Mouse (Mus musculus): Measurements from ENCODE around the gene Hist1h2ak. TPM values are rescaled to one million over a fixed set of nuclear protein-coding genes. Genes with fewer than 3 reads are reported as not detected.
"Not testable (repeated sequence)": the region's sequence is repeated elsewhere in the genome, so short reads cannot be mapped to it uniquely, and the experiment has no call there.

The Hist1h2ak gene
- polyA plus RNA-seq, 1 experiment from 2014 or later = not detected

- H3K27me3 ChIP-seq = no peaks in the 10 kb centered on the region
- ChIA-PET POLR2A (interaction anchor here (0.9 kb wide), 1 partner anchor 31 kb away, joined by 4 read pairs; the partner anchor contains the start of genes Hist1h2ak and Hist1h2bn), CTCF (no interaction called here)
- in situ Hi-C loops (cut with MboI; ENCODE audit: low pct_unique_long_range_greater_than_20kb) = loop anchor here (25.0 kb wide), 1 partner anchor 1978 kb away; the partner anchor contains the start of genes Hist1h1a, Hist1h2ab, Hist1h3a and Hist1h3b
- TF ChIP-seq CTCF (IDR thresholded peaks at IDR 0.05) = no peak
- no peak for DNase-seq (ENCODE audit: low read depth, low spot score)
- no peak for ATAC-seq
These were observed 30.7 kb upstream of the Hist1h2ak start for GRCm38 (mm10) chr13:21784311-21784710.

GRCm38 (mm10) chr13:21783734-21784161 is 30.1 kb upstream of the Hist1h2ak start:
- in situ Hi-C loops (cut with MboI; ENCODE audit: low pct_unique_long_range_greater_than_20kb) = loop anchor here (25.0 kb wide), 1 partner anchor 1979 kb away; the partner anchor contains the start of genes Hist1h1a, Hist1h2ab, Hist1h3a and Hist1h3b
- no peak for ATAC-seq
- no peak for DNase-seq (ENCODE audit: low read depth, low spot score)
- no peaks in the 10 kb centered on the region for H3K27me3 ChIP-seq
- no peak for TF ChIP-seq CTCF (IDR thresholded peaks at IDR 0.05)
- CTCF ChIA-PET = no interaction called here
- POLR2A ChIA-PET = interaction anchor here (0.9 kb wide), 1 partner anchor 30 kb away, joined by 4 read pairs; the partner anchor contains the start of genes Hist1h2ak and Hist1h2bn

- peak; percentile 46 for ATAC-seq
- no peak for TF ChIP-seq CTCF (IDR thresholded peaks at IDR 0.05)
- in situ Hi-C loops (cut with MboI; ENCODE audit: low pct_unique_long_range_greater_than_20kb) = loop anchor here (25.0 kb wide), 1 partner anchor 1979 kb away; the partner anchor contains the start of genes Hist1h1a, Hist1h2ab, Hist1h3a and Hist1h3b
- peak; percentile 82 for DNase-seq (ENCODE audit: low read depth, low spot score)
- H3K27me3 ChIP-seq = no peaks in the 10 kb centered on the region
- CTCF ChIA-PET = no interaction called here
- POLR2A ChIA-PET = no interaction called here
These were observed 29.6 kb upstream of the Hist1h2ak start, which contains the start of gene Hist1h3i for GRCm38 (mm10) chr13:21783255-21783617. TSS of gene Hist1h3i (minus strand) at chr13:21783370.

GRCm38 (mm10) chr13:21782361-21783254 is 29.0 kb upstream of the Hist1h2ak start:
- ATAC-seq; CTCF ChIA-PET; DNase-seq (ENCODE audit: low read depth, low spot score); H3K27me3 ChIP-seq: not testable (repeated sequence)
- in situ Hi-C loops (cut with MboI; ENCODE audit: low pct_unique_long_range_greater_than_20kb) = loop anchor here (25.0 kb wide), 1 partner anchor 1980 kb away; the partner anchor contains the start of genes Hist1h1a, Hist1h2ab, Hist1h3a and Hist1h3b
- POLR2A ChIA-PET = interaction anchor here (0.6 kb wide), 1 partner anchor 1804 kb away, joined by 3 read pairs; no protein-coding TSS in a partner anchor

GRCm38 (mm10) chr13:21781639-21782038 is 28.0 kb upstream of the Hist1h2ak start:
- DNase-seq (ENCODE audit: low read depth, low spot score) = no peak
- H3K27me3 ChIP-seq = no peaks in the 10 kb centered on the region
- ChIA-PET POLR2A (interaction anchor here (2.7 kb wide), 1 partner anchor 29 kb away, joined by 8 read pairs; the partner anchor contains the start of genes Hist1h2ak and Hist1h2bn), CTCF (no interaction called here)
- no peak for ATAC-seq
- in situ Hi-C loops (cut with MboI; ENCODE audit: low pct_unique_long_range_greater_than_20kb) = loop anchor here (25.0 kb wide), 1 partner anchor 1981 kb away; the partner anchor contains the start of genes Hist1h1a, Hist1h2ab, Hist1h3a and Hist1h3b
- no peak for TF ChIP-seq CTCF (IDR thresholded peaks at IDR 0.05)

- H3K27me3 ChIP-seq = no peaks in the 10 kb centered on the region
- DNase-seq (ENCODE audit: low read depth, low spot score) (no peak), ATAC-seq (no peak)
- ChIA-PET POLR2A (interaction anchor here (2.7 kb wide), 1 partner anchor 28 kb away, joined by 8 read pairs; the partner anchor contains the start of genes Hist1h2ak and Hist1h2bn), CTCF (interaction anchor here (1.1 kb wide), 1 partner anchor 45 kb away, joined by 3 read pairs; no protein-coding TSS in a partner anchor)
- in situ Hi-C loops (cut with MboI; ENCODE audit: low pct_unique_long_range_greater_than_20kb) = loop anchor here (25.0 kb wide), 1 partner anchor 1981 kb away; the partner anchor contains the start of genes Hist1h1a, Hist1h2ab, Hist1h3a and Hist1h3b
- TF ChIP-seq CTCF (IDR thresholded peaks at IDR 0.05) = no peak
These were observed 27.5 kb upstream of the Hist1h2ak start for GRCm38 (mm10) chr13:21781021-21781555.

- POLR2A ChIA-PET = interaction anchor here (1.2 to 2.7 kb wide), 3 partner anchors 24 to 59 kb away, joined by 3 to 8 read pairs (median 3); partner anchors contain the start of genes Hist1h2ak and Hist1h2bn
- in situ Hi-C loops (cut with MboI; ENCODE audit: low pct_unique_long_range_greater_than_20kb) = loop anchor here (25.0 kb wide), 1 partner anchor 1982 kb away; the partner anchor contains the start of genes Hist1h1a, Hist1h2ab, Hist1h3a and Hist1h3b
- H3K27me3 ChIP-seq = no peaks in the 10 kb centered on the region
- DNase-seq (ENCODE audit: low read depth, low spot score) (no peak), ATAC-seq (peak; percentile 25)
- CTCF ChIA-PET = interaction anchor here (1.1 kb wide), 1 partner anchor 47 kb away, joined by 3 read pairs; no protein-coding TSS in a partner anchor
- TF ChIP-seq CTCF (IDR thresholded peaks at IDR 0.05) = no peak
These were observed 26.4 kb upstream of the Hist1h2ak start, which contains the start of gene Hist1h1b for GRCm38 (mm10) chr13:21779767-21780731. TSS of gene Hist1h1b (minus strand) at chr13:21780625.

GRCm38 (mm10) chr13:21778814-21779766 is 25.5 kb upstream of the Hist1h2ak start:
- CTCF ChIA-PET = no interaction called here
- TF ChIP-seq CTCF (IDR thresholded peaks at IDR 0.05) = no peak
- DNase-seq (ENCODE audit: low read depth, low spot score) = no peak
- no peaks in the 10 kb centered on the region for H3K27me3 ChIP-seq
- peak; percentile 27 for ATAC-seq
- in situ Hi-C loops (cut with MboI; ENCODE audit: low pct_unique_long_range_greater_than_20kb) = loop anchor here (25.0 kb wide), 1 partner anchor 1983 kb away; the partner anchor contains the start of genes Hist1h1a, Hist1h2ab, Hist1h3a and Hist1h3b
- POLR2A ChIA-PET = interaction anchor here (1.2 to 2.7 kb wide), 3 partner anchors 23 to 58 kb away, joined by 3 to 8 read pairs (median 3); partner anchors contain the start of genes Hist1h2ak and Hist1h2bn

Data from Patski (cell line).